Mouse (Mus musculus) CH12.LX (cell line): Measurements from ENCODE around the gene Serpinb8.

Experiments
- BHLHE40 ChIP-seq: IDR thresholded peaks from 2 replicates; pipeline ENCODE4 v1.6.1; 2011; ENCODE audit warnings: mild to moderate bottlenecking, low read depth, low read length, improper control_type of control experiment
- CHD1 ChIP-seq: IDR thresholded peaks from 2 replicates; pipeline ENCODE4 v1.6.1; 2012; ENCODE audit warnings: low read depth, low read length, improper control_type of control experiment, inconsistent platforms
- CTCF ChIP-seq, 2 experiments: IDR thresholded peaks in 1 of 2; conservative IDR thresholded peaks in 1 of 2; 2 replicates each; pipeline ENCODE4 v1.5.1; 2011 to 2012; ENCODE audit warnings: low read depth in 2 of 2, low read length in 2 of 2, improper control_type of control experiment in 1 of 2, inconsistent platforms in 1 of 2, mild to moderate bottlenecking in 1 of 2, moderate library complexity in 1 of 2
- MAZ ChIP-seq: IDR thresholded peaks from 2 replicates; pipeline ENCODE4 v1.6.1; 2012; ENCODE audit warnings: low read depth, mild to moderate bottlenecking, inconsistent platforms, low read length, improper control_type of control experiment, moderate library complexity
- POLR2A ChIP-seq: IDR thresholded peaks from 2 replicates; pipeline ENCODE4 v1.6.1; 2011; ENCODE audit warnings: low read depth, mild to moderate bottlenecking, improper control_type of control experiment, low read length
- UBTF ChIP-seq: IDR thresholded peaks from 2 replicates; pipeline ENCODE4 v1.6.1; 2012; ENCODE audit warnings: low read depth, mild to moderate bottlenecking, inconsistent platforms, low read length, improper control_type of control experiment, moderate library complexity
- USF2 ChIP-seq: conservative IDR thresholded peaks from 2 replicates; pipeline ENCODE4 v1.6.1; 2011; ENCODE audit warnings: low read depth, low read length, improper control_type of control experiment
- ZC3H11A ChIP-seq: IDR thresholded peaks from 2 replicates; pipeline ENCODE4 v1.6.1; 2012; ENCODE audit warnings: low read depth, mild to moderate bottlenecking, inconsistent platforms, low read length, improper control_type of control experiment
- ZKSCAN1 ChIP-seq: IDR thresholded peaks from 2 replicates; pipeline ENCODE4 v1.6.1; 2012; ENCODE audit warnings: low read depth, inconsistent platforms, low read length, improper control_type of control experiment, borderline replicate concordance
- ZNF384 ChIP-seq: IDR thresholded peaks from 2 replicates; pipeline ENCODE4 v1.6.1; 2012; ENCODE audit warnings: low read depth, low read length, improper control_type of control experiment, inconsistent platforms

DNA sequence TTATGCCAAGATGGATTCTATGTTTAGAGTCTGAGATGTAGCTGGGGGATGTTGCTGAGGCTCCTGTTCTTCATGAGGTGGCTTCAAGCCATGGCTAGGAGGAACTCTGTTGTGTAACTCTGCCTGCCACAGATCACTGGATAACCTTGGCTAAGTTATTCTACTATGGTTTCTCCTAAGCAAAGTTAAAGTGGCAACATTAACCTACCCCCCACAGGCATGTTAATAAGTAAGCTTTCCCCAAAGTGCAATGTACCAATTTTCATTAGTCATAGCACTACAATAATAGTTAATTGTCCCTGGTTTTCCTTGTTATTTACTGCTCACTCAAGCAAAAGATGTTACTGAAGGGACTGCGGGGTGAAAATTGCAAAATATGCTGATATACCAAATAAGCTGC is 48.2 kb downstream of the Serpinb8 start:
- TF ChIP-seq UBTF: no peak
- no peak for TF ChIP-seq ZKSCAN1
- TF ChIP-seq ZNF384: no peak
- no peak for TF ChIP-seq BHLHE40
- no peak for TF ChIP-seq CTCF (conservative IDR thresholded peaks at IDR 0.05 in 1 of 2, IDR thresholded peaks at IDR 0.05 in 1 of 2; ENCODE audit: low read depth in 2 of 2, low read length in 2 of 2)
- TF ChIP-seq ZC3H11A: no peak
- TF ChIP-seq POLR2A: no peak
- TF ChIP-seq MAZ: no peak
- no peak for TF ChIP-seq USF2
- no peak for TF ChIP-seq CHD1
